Mouse (Mus musculus): ENCODE data around the gene Zbtb4. TPM values are rescaled to one million over a fixed set of nuclear protein-coding genes. Genes with fewer than 3 reads are reported as not detected.
A peak's percentile ranks its signal among the peaks of the same experiment; 100 is the strongest.
"Not testable (repeated sequence)": the region's sequence is repeated elsewhere in the genome, so short reads cannot be mapped to it uniquely, and the experiment has no call there.

Zbtb4 gene
- total RNA-seq (2021), result 100 to 1,000 TPM; 110 to 118 TPM

GRCm38 (mm10) chr11:69765221-69766125 is at the start of gene Zbtb4:
TSS of gene Zbtb4 (plus strand) at chr11:69765912.
- DNase-seq (ENCODE audit: extremely low spot score in 1 of 2, low spot score in 1 of 2), result peak; percentile 47 to 52

- no peak for DNase-seq (ENCODE audit: extremely low spot score in 1 of 2, low spot score in 1 of 2)
Measured at GRCm38 (mm10) chr11:69715929-69716328, 49.8 kb upstream of the Zbtb4 start.

DNA sequence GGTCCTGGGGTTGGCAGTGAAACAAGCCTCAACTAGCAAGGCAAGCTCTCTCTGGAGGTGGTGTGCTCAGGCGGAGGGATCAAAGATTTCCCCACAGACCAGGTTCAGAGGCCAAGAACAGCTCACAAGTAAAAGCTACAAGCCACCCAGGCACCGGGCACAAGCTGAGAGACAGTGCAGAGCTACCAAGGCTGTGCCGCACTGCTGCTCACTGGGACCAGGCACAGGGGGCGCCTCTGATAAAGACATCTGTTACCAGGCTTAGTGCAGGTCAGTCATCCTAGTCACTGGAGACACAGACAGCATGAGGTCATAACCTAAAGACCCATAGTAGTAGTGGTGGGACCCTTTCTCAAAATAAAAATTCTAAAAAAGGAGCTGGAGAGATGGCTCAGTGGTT is 48.8 kb upstream of the Zbtb4 start:
- DNase-seq (ENCODE audit: extremely low spot score in 1 of 2, low spot score in 1 of 2), result no peak

DNA sequence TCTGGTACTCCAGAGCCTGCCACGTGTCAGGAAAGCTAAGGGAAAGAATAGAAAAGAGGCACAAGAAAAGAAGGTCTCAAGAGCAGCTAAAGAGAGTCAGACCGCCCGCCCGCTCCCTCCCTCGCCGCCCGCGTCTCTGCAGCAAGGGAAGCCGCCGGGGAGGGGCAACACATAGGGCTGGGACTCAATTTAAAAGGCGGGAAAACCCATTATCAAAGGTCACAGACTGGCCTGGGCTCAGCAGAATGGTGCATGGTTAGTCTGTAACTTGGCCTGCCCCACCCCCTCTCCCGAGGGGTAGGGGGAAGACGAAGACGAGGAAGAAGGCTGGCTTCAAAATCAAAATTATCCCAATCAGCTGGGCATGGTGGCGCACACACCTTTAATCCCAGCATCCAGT is 47.1 kb upstream of the Zbtb4 start:
- no peak for DNase-seq (ENCODE audit: extremely low spot score in 1 of 2, low spot score in 1 of 2)

DNA sequence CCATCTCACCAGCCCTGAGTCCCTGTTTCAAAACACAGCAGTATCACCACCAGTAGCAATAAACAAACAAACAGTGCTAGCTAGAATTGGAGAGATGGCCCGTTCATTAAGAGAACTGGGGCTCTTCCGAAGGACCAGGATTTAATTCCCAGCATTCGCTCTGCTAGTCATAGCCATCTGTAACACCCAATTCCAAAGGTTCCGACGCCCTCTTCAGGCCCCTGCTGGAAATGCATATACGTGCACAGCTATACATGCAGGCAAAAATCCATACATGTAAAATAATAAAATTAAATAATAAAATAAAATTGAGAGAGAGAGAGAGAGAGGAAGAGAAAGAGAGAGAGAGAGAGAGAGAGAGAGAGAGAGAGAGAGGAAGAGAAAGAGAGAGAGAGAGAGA is 46.3 kb upstream of the Zbtb4 start:
- DNase-seq (ENCODE audit: extremely low spot score in 1 of 2, low spot score in 1 of 2), result no peak

DNA sequence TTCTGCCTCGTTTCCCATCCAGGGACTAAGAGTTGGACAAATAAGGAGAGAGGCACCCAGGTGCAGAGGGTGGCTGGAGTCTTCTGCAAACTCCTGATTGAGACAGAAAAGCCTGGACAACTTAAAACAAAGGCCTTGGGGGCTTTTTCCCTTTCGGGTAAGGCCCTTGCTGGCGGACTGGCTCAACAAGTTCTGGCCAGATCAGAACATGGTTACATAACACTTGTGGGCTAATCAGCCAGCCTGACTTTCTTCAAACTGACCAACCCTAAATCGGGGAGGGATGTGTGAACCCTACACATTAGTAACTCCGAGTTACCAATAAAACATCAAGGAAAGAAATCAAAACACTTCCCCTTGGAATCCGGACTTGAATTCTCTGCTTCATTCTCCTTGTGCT is 44.9 kb upstream of the Zbtb4 start:
- DNase-seq (ENCODE audit: extremely low spot score in 1 of 2, low spot score in 1 of 2), result no peak

- no peak for DNase-seq (ENCODE audit: extremely low spot score in 1 of 2, low spot score in 1 of 2)
Measured at GRCm38 (mm10) chr11:69723074-69723473, 42.6 kb upstream of the Zbtb4 start.

GRCm38 (mm10) chr11:69725951-69726350 is 39.8 kb upstream of the Zbtb4 start:
- no peak for DNase-seq (ENCODE audit: extremely low spot score in 1 of 2, low spot score in 1 of 2)

GRCm38 (mm10) chr11:69729063-69729462 is 36.6 kb upstream of the Zbtb4 start:
- peak in 1 of 2 experiments; percentile 50 for DNase-seq (ENCODE audit: extremely low spot score in 1 of 2, low spot score in 1 of 2)

- not testable (repeated sequence) for DNase-seq (ENCODE audit: extremely low spot score in 1 of 2, low spot score in 1 of 2)
Measured at GRCm38 (mm10) chr11:69731408-69731807, 34.3 kb upstream of the Zbtb4 start.

DNA sequence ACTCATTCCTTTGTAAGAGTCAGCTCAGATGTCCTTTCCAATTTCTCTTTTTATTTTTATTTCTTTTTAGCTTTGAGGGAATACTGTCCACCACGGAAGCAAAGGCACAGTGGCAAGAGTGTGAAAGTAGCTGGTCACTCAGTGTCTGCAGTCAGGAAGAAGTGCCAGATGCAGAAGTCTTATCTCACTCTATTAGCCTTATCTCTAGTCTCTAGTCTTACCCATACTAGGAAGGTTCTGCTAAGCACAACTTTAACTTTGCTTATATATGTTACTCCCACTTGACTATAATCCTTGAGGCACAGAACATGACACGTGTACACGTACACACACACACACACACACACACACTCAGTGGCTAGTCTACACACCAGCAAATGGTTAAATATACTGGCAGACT is 14.1 kb upstream of the Zbtb4 start:
- no peak for DNase-seq (ENCODE audit: extremely low spot score in 1 of 2, low spot score in 1 of 2)

DNA sequence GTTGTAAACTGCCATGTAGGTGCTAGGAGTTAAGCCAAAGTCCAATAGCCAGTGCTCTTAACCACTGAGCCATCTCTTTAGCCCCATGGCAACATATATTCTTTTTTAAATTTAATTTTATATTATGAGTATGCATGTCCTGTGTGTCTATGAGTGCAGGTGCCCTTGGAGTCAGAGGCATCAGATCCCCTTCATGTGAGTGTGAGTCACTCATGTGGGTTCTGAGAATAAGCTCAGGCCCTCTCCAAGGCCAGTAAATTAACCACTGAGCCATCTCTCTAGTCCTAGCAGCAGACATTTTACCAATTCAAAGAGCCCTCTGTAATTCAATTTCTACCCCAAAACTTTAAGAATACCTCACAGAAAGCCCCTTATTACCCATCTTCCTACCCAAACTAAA is 13.0 kb upstream of the Zbtb4 start:
- DNase-seq (ENCODE audit: extremely low spot score in 1 of 2, low spot score in 1 of 2), result no peak

DNA sequence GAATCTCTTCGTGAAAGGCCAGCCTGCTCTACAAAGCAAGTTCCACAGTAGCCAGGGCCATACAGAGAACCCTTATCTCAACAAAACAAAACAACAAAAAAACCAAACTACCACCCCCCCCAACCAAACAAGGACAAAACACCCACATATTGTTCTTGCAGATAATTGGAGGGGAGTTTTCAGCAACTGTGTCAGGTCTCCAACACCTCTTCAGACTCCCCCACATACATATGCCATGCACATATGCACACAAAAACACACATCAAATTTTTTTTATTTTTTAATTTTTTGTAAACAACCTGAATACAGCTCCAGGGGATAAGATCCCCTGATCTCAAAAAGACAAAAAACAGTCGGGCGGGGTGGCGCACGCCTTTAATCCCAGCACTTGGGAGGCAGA is 11.5 kb upstream of the Zbtb4 start:
- no peak for DNase-seq (ENCODE audit: extremely low spot score in 1 of 2, low spot score in 1 of 2)

DNA sequence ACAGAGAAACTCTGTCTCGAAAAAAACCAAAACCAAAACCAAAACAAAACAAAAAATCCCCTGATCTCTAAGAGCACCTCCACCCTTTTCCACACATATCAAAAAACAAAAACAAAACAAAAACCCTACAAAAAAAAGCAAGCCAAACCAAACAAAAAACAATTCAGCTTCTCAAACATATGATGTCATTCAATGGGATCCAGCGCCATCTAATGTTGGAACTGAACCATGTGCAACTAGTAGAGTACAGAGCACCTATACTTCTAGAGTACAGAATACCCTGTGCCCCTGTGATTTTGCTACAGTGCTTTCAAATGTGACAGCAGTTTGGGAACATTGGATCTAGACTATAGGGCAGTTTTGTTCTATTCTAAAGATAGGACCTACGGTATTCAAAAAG is 11.0 kb upstream of the Zbtb4 start:
- DNase-seq (ENCODE audit: extremely low spot score in 1 of 2, low spot score in 1 of 2), result no peak

DNA sequence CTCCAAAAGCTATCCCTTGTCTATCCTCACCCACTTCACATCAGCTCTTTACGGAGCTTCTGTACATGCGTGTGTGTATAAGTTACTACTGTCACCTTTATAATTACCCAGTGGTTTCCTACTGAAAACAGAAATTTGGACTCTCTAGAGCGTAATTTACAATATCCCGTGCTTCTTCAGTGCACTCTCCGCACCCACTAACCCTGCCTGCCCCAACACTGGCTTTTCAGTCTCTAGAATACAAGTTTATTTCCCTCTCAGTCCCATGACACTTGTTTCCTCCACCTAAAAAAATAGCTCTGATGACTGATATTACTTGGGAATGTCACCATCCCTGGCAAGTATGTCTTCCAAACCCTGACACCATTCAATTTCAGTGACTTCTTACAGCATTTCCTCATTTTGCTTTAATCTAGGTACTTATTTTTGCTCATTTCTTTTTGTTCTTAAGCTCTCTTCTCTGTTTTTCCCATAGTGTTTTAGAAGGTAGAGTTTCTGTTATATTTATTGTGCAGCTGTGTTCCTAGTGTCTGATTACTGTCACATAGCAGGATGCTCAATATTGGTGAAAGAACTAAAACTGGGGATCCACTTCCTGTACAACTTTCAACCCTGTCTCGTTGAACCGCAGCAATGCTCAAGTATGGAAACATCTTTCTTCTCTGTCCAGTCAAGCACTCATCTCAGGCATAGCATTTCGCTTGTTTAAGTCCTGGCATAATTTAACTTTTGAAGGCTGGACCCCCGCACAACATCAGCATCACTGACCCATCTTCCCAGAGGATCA is 8.2 kb upstream of the Zbtb4 start:
- no peak for DNase-seq (ENCODE audit: extremely low spot score in 1 of 2, low spot score in 1 of 2)

DNA sequence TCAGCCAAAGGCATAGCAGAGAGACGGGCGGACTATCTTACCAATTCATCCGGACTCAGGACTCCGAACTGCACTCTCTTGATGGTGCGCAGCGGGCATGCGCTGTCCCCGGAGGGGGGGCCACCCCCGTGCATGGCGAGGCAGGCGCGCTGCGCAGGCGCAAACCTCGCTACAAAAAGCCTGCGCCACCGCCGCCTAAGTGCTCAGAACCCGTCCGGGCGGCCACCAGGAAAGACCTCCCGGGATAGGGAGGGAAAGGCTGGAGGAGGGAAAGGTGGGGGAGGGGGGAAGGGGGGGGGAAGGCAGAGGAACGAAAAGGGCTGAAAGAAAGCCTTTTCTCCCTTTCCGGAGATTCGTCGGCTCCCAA is 7.6 kb upstream of the Zbtb4 start:
- DNase-seq (ENCODE audit: extremely low spot score in 1 of 2, low spot score in 1 of 2), result peak; percentile 96

DNA sequence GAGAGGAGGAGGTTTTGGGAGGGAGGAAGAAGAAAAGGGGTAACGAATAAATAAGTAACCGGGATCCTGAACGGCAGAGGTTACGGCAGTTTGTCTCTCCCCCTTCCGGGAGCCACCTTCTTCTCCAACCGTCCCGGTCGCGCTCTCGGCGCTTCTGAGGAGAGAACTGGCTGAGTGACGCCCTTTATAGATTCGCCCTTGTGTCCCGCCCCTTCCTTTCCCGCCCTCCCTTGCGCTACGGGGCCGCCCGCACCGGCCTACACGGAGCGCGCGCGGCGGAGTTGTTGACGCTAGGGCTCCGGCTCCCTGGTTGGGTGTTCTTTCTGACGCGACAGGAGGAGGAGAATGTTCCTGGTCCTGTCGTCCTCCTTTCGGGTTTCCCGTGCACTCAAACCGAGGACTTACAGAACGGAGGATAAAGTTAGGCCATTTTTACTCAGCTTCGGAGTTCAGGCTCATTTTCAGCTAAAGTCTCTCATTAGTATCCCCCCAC is 7.2 kb upstream of the Zbtb4 start, which contains the start of gene Polr2a:
Gene Polr2a, minus strand, starts transcription at position 160 of the 493 bp plus-strand sequence.
- DNase-seq (ENCODE audit: extremely low spot score in 1 of 2, low spot score in 1 of 2), result peak; percentile 95 to 97

- peak; percentile 67 to 71 for DNase-seq (ENCODE audit: extremely low spot score in 1 of 2, low spot score in 1 of 2)
Measured at GRCm38 (mm10) chr11:69758971-69759721, 6.6 kb upstream of the Zbtb4 start.

DNA sequence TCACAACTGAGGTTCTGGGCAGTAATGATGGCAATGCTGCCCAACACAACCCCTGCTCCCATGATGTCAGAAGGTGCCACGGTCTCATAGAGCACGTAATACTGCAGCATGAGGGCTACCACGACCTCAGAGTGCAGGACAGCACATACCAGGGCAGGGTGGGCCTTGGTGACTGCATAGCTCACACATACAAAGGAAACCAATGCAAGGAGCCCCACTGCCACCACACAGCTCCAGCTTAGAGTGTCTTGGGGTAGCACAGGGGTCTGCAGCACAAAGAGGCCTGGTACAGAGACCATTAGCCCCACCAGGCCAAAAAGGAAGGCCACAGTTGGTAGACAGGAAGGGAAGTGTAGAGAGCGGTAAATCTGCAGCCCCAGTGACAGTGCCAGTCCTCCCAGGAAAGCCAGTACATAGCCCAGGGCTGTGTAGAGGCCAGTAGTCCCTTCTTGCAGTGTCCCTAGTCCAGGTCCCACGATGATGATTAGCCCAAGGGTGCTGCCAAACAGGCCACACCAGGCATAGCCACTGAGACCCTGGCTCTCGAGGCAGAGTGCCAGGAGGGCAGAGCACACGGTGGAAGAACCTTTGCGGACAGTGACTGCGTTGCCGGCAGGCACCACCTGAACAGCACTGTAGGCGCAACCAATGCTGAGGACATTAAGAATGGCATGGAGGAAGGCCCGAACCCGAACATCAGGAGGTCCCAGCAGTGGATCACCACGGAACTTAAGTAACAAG is 5.4 kb upstream of the Zbtb4 start:
- DNase-seq (ENCODE audit: extremely low spot score in 1 of 2, low spot score in 1 of 2), result no peak

DNA sequence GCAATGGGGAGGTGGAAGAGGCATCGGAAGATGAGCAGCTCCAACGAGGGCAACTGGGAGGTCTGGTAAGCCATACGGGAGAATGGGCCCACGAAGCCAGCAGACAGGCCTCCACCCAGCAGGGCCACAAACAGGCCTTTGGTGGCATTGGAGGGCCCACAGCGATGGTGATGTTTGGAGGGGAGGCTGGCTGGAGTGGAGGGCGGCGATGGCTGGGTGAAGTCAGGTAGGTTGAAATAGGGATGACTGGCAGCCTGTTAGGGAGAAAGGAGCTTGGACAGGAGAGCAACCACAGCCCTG is 4.9 kb upstream of the Zbtb4 start:
- DNase-seq (ENCODE audit: extremely low spot score in 1 of 2, low spot score in 1 of 2), result no peak

Measured in layer of hippocampus, postnatal 25 days (tissue).